Mouse (Mus musculus) MN1 (cell line): ENCODE results near the gene Camta1.

Experiments
- DNase-seq: peaks from one replicate; pipeline ENCODE4 v3.0.0-alpha.2; 2016; ENCODE audit warnings: low spot score

The Camta1 gene

DNA sequence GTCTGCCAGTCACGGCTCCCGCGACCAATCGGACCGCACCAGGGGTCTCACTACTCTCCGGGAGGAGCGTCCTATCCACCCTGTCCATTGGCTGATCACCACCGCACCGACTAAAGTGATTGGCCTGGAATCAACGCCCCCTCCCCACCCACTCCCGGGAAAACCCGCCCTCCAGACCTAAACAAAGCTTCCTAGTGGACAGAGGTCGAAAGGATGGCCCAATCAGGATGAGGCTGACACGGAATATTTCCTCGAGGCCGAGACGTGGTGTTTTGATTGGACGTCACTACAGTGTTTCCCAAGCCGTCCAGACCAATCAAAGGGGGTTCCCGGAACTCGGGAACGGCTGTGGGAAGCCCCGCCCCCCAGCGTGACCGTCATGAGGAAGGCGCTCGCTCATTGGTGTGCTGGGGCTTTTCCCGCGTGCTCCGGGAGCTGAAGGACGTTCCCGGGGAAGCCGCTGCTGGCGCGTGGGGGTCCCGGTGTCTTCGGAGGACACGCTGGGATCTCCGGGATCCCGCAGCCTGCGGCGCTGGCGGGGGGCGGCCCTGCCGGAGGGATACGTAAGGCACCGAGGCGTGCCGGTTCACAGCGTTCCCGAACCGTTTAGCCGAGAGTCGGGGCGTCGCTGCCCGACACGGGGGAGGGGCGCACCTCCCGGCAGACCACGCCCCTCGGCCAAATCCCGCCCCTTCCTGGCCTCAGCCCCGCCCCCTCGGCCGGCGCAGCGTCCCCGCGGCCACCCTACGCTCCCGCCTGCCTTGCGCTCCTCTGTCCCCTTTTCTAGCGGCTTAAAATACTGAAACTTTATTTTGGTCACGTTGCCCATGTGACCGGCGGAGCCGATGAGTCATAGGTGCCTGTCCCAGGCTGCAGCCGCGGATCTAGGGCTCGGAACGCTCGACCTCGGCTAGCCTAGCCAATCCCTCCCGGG is at the start of gene Camta1:
Camta1 (minus strand) TSS at position 71 of the 934 bp plus-strand sequence.
- peak; percentile 100 for DNase-seq

DNA sequence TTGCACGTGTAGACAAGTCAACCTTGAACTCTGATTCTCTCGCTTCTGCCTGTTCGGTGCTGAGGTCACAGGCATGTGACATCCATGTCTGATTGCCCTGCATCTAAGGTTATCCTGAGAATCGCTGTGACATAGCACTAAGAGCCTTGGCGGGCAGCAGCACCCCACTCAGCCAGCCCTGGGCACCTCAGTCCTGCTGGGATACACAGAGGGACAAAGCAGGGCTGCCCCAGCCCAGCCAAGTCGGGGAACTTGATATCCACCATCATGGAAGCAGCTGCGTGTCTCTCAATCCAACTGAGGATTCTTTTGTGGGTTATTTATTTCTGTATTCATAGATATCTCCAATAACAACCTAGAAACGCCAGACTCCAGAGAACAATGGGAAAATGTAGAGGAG is 47.1 kb upstream of the Camta1 start:
- DNase-seq, result no peak

DNA sequence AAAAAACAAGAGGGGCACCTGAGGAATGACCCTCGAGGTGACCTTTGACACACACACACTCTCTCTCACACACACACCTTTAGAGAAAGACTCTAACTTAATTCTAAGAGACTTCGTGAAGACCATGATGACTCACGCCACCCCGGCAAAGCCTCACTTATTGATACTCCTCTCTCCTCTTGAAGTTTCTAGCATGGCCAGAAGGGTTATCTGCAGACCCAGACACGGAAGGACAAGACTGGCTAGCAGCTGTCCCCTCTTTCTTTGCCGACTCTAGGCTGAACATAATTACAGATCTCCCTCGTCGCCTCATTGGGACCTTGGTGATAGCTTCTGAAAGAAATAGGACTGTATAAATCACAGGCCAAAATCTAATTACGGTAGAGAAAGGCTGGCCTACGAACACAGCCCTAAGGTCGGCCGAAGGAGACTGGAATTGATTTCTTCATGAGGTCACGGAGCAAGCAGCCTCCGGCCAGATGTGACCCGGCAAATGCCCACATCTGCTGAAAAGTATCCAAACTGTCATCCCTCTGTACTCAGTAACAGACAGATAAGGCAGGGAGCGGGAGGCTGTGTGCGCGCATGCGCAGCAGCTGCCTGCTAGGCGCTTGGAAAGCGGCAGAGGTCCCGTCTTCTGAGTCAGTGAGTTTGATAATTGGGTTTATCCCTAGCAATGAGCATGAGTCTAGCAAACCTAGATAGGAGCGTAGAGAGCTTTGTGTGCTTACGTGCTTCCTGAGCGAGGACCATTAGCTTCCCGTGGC is 46.1 kb upstream of the Camta1 start:
- DNase-seq, result peak; percentile 86

DNA sequence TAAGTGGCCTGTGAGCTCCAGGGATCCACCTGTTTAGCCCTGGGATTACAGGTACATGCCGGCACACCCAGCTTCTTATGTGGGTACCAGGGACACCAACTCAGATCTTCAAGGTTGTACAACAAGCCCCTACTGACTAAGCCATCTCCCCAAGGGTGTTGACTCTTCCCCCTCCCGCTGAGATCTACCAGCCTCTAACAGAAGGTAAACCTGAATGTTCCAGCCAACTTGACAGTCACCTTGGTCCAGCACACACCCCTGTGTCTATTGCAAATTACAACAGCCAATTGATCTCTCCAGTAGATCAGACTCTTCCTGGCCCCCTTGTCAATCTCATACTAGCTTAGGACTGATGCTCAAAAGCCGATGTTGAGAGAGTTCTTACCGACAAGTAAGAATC is 43.9 kb upstream of the Camta1 start:
- DNase-seq, result no peak

DNA sequence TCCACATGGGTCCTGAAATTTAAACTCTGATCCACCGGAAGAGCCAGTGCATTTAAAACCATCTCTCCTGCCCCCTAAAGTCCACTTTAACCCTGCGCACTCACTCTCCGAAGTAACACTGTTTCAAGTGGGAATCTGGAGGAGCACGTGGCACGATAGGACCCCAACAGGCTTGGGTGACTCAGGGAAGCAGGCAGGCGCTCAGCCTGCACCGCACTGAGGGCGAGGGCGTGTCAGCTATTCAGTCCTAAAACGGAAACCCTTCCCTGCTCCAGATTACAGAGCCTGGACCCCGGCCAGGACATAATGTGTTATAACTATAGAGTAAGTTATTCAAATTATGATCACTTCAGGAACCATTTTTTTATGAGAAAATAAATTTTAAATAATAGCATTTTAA is 42.4 kb upstream of the Camta1 start:
- DNase-seq, result peak; percentile 24

DNA sequence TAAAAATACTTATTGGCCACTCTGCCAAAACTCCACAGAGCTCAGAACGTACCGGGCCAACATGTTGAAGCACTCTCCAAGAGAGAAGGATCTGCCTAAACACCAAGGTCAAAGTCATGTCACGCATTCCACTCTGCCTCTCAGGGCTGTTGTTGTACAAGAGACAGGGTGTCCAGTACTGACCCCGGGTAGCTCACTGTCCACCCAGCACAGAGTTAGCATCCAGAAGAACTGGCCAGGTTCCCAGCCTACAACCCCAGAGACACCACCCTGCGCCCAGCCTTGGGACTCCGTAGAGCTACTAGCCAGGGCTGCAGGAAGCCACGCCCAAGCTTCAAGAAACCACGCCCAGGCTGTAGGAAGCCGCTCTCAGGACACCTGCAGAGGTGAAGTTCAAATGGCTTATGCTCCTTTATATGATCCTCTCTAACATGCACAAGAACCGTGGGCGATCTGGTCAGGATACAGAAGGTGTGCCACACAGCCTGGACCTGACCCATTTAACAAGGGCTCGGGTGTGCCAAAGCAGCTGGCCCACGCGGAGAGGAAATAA is 41.1 kb upstream of the Camta1 start:
- DNase-seq, result no peak

DNA sequence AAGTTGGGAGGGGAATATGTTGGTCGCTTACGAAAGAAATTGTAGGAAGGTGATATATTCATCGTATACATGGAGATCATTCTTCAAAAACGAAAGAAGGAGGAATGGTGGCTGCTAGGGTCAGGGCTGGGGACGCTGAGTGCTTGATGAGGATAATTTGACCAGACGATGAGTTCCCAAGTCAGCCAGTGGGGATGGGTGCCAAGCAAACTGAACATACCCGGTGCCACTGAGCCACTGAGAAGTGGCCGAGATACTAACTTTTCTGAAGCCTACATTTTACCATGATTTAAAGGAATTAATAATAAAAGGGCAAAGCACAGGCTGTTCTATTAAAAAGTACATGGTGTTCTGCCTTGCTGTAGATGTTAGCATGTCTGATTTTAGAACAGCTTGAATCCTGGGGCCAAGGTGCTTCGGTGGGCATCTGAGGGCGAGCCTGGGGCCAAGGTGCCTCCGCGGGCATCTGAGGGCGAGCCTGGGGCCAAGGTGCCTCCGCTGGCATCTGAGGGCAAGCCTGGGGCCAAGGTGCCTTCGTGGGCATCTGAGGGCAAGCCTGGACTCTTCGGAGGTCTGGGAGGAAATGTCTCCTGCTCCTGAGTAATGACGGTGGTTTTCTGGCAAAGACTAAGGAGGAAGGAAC is 40.5 kb upstream of the Camta1 start:
- no peak for DNase-seq

DNA sequence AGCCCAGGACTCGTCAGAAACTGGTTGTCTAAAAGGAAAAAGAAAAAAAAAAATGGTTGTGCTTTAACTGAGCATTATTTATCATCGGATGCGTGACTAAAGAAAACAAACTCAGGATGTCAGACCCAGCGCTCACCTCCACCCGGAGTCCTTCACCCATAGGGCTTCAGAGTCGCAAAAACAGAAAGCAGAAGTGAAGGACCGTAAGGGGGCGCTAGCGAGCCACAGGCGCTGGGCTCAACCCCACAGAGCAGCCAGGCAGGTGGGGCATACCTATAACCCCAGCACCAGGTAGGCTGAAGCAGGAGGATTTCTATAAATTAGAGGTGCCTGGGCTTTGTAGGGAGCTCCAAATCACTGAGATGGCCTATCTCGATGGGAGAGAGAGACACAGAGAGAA is 39.7 kb upstream of the Camta1 start:
- DNase-seq, result no peak

DNA sequence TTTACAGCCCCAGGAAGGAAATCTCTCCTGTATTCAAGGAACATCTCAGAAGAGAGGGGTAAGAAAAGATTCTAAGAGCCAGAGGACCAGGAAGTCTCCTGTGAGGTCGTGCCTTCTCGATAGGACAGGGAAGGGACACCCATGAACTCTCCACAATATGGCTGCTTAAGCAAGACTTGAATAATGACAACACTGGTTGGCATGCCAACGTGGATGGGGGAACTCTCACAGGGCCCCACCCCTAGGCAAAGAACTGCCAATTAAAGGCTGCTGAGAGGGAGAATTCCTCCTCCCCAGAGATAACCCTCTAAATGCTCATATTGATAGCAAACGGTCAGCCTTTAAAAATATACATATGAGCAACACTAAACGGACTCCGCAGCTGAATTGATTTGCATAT is 39.1 kb upstream of the Camta1 start:
- DNase-seq, result no peak

DNA sequence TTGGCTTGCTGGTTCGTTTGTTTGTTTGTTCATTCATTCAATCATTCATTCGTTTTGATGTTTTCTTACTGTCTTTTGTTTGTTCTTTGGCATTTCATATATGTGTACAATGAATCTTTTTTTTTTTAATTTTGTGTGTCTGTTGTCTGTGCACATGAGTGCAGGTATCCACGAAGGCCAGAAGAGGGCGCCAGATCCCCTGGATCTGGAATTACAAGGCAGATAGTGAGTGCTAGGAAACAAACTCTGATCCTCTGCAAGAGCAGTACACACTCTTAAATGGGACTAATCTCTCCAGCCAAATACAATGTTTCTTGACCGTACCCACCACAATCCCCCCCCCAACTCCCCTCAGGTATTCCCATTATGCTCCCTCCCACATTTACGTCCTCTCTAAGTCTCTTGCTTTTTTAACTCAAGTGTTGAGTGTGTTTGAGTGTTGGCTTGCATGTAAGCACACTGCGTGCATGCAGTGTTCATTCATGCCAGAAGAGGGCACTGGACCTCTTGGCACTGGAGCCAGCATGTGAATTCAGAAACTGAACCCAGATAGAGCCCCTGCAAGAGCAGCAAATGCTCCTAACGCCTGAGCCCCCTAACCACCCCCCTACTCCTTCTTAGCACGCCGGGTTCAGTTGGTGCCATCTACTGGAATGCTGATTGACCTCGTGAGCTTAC is 38.2 kb upstream of the Camta1 start:
- no peak for DNase-seq

DNA sequence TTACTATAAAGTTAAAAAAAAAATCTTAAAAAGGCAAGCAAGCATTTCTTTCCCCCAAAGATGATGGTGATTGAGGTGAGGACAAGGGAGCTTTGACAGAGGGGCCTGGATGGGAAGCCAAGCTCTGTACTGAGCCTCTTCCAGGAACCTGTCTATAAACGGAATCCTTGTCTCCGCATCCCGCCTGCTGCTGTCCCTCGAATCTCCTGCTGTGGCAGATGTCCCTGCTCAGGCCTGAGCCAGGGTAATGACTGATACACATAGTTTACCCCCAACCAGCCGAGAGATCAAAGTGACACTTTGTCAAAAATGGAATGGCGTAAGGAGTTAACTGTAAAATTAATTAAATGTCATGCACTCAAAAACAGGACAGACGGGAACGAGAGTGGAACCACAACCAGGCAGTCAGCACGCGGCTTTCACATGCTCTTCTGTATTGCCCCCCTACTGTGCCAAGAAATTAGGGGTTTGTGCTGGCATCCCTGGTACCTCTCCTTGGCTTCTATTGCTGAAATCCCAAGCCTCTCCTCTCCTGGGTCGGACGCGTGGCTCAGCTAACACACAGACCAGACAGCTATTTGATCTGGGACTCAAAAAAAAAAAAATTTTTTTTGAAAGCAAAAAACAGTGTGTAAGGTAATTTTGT is 37.0 kb upstream of the Camta1 start:
- DNase-seq, result no peak

DNA sequence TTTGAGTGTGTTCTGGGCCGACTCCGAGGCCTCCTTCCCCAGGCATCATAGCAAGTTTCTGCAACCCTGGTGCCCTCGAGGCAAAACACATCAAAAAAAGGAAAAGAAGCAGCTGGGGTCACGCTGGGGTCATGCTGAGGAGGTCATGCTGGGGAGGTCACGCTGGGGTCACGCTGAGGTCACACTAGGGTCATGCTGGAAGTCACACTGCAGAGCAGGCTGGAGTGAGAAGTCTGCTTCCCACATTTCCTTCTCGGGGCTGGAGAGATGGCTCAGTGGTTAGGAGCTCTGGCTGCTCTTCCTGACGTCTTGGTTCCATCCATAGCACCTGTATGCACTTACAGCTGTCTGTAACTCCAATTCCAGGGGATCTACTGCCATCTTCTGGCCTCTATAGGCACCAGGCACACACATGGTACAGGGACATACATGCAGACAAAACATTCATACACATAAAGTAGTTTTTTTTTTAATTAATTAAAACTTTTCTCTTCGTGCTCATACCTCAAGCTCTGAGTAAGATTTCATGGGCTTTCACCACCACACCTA is 35.5 kb upstream of the Camta1 start:
- DNase-seq, result no peak

DNA sequence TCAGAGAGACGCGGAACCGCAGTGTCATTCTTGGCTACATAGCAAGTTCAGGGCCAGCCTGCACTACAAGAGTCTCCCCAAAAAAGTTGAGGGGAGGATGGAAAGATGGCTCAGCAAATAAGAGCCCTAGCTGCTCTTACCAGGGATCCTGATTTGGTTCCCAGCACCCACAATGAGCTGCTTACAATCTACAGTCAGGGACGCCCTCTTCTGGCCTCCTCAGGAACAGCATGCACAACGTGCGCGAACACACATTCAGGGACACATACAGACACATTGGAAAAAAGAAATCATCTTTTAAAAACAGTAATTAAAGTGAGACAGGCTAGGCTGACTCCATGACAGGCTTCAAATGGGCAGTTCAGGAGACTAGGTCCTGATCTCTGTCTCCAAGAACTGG is 33.9 kb upstream of the Camta1 start:
- no peak for DNase-seq

DNA sequence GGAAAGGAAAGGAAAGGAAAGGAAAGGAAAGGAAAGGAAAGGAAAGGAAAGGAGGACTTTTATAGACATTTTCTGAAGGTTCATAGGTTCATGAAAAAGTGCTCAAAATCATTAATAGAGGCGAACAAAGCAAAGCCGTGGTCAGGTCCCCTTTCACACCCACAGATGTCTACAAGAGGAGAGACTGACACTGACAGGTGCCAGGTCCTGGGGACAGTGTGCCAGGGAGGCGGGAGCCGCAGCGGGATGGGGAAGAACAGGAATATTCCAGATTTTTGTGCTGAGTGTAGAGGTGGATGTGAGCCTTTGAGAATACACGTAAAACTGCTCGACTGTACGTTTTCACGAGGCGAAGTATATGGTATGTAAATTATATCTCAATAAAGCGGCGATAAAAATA is 33.2 kb upstream of the Camta1 start:
- DNase-seq, result no peak

DNA sequence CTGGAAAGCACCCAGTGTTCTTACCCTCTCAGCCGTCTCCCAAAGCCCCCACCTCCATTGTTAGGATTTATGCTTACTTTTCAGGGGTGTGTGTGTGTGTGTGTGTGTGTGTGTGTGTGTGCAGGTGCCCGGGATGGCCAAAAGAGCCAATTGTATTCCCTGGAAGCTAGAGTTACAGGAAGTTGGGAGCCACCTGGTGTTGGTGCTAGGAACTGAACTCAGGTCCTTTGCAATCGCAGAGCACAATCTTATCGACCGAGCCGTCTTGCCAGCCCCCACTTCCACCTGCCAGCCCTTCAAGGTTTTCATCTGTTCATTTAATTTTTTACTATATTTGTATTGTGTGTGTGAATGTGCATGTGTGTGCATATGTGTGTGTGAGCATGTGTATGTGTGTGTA is 31.6 kb upstream of the Camta1 start:
- no peak for DNase-seq

DNA sequence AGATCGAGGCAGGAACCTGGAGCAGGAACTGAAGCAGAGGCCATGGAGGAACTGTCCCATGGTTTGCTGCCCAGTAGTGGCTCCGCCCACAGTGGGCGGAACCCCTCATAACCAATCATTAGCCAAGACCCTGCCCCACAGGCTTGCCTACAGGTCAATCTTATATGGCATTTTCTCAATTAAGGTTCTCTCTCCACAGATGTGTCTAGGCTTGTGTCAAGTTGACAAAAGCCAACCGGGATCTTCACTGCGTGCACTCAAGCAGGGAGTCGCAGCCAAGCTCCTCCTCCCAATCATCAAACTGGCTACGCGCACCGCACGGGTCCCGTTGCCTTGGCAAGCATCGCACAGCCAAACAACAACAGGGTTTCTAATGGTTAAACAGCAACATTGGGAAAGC is 19.9 kb upstream of the Camta1 start:
- DNase-seq, result no peak

DNA sequence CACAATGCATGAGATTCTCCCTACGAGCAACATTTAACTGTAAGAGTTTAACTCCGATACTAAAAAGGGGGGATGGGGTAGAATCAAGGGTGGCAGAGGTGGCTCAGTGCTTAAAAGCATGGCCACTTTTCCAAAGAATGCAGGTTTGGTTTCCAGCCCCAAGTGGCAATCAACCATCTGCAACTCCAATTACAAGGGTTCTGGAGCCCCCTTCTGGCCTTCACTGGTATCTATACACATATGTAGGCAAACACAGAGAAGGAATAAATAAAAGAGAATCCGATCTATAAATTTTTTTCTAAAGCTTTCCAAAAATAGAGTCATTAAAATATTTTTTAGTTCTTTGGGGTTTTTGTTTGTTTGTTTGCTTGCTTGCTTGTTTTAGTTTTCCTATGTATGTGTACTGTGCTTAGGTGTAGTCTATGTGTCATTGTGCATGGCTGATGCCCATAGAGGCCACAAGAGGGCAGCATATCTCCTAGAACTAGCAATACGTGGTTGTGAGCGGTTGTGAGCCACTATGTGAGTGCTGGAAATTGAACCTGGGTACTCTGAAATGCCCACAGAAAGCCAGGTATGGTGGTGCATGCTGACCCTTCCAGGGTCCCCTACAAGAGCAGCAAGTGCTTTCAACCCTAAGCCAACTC is 18.5 kb upstream of the Camta1 start:
- DNase-seq, result peak; percentile 18

DNA sequence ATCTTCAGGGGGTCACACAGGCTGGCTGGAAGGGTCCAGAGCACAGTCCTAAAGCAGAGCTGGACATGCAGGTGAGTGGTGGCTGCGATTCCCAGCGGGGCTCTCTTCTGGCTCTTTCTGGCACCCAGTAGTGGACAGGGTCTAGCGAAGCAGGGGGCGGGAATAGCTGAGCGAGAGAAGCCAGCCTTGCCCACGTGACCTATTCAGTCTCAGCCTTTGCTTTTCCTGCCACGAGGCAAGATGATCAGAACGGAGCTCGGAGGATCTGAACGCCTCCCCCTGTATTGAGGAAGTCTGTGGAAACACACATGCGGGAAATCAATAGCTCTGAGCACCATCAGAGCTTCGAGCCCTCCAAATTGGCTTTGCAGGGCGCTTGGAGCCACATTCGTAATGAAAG is 14.7 kb upstream of the Camta1 start:
- no peak for DNase-seq

DNA sequence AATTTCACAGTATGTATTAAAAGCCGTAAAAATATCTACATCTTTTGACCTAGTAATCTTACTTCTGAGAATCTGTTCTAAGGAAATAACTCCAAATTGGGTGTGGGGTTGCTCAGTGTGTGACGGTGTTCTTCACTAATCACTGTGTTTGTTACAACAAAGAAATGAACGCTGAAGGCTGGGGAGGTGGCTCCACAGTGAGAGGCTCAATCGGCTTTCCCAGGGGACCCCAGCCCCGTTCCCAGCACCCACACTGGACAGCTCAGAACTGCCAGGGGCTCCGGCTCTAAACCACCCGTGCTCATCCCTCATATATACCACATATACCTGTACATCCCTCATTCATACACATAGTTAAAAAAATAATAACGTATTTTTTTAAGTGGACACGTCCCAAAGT is 1.8 kb upstream of the Camta1 start:
- peak; percentile 16 for DNase-seq

DNA sequence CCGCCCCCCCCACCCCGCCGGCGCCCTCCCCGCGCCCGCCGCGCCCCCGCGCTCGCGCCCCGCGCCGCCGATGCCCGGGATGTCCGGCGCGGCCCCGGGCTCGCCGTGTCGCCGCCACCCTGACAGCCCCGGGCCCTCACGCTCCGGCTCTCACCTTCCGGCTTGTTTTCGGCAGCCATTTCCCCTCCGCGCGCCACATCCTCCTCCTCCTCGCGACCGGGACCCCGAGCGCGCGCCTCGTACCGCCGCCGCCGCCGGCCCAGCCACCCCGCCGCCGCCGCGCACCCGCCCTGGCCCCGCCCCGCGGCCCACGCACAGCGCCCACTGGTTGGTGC is 238 bp downstream of the Camta1 start:
- DNase-seq, result no peak
